Mouse (Mus musculus) adrenal gland, postnatal 14 days (tissue): ENCODE measurements around the gene Noct. TPM values are rescaled to one million over a fixed set of nuclear protein-coding genes. Genes with fewer than 3 reads are reported as not detected.
"Not testable (repeated sequence)": the region's sequence is repeated elsewhere in the genome, so short reads cannot be mapped to it uniquely, and the experiment has no call there.

Source experiments
- DNase-seq: peaks from one replicate; pipeline ENCODE4 v3.0.0; 2021; ENCODE audit warnings: mixed read lengths
- total RNA-seq: library from RNA; stranded (reverse); gene quantifications from 2 replicates; pipeline ENCODE4 v1.2.3, GENCODE M21; 2021

Gene Noct
- total RNA-seq, 1 experiment from 2014 or later = 44.7 TPM

- DNase-seq = no peak
Measured at GRCm38 (mm10) chr3:51204897-51205296, 19.4 kb upstream of the Noct start.

DNA sequence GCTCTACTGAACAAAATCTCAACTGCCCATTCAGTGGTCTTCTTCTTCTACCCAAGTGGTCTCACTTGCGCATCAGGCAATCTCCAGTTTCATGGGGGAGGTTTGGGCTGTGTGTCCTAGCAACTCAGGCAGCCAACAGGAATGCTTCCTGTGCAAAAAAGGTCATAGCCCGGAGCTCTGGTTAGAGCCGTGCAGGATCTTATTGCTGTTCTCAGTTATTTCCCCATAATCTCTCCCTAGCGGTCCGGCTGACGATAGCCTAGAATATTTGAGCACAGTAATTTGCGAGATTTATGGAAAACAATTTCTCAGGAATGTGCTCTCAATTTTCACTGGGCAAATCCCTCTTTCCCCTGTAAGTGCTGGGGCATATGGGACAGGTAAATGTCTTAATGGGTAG lies 17.7 kb upstream of the Noct start:
- DNase-seq = no peak

GRCm38 (mm10) chr3:51208633-51209032 lies 15.6 kb upstream of the Noct start:
- no peak for DNase-seq

DNA sequence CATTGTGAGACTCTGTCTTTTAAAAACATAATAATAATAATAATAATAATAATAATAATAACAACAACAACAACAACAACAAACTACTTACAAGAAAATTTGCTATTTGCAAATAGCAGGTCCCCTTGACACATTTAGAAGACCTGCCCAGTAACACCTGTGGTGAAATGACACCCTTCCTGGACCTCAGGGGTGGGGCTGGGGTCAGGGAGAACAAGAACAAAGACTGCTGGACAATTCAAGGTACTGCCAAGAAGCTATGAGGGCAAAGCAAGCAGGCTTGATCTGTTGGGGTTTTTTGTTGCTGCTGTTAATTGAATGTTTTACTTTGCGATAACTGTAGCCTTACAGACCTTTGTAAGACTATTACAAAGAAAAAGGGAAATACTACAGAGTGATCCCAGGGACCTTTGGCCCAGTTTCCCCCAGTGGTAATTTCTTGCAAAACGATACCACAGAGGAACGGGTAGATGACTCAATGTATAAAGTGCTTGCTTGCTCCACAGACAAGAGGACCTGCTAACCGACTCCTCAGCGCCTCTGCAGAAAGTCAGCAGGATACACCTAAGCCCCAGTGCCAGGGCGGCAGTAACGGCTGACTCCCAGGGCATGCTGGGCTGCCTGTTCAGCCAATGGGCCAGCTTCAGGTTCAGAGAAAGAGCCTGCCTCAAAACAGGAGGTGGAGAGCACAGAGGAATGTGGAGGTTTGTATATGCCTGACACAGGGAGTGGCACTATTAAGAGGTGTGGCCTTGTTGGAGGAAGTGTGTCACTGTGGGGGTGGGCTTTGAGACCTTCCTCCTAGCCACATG lies 14.5 kb upstream of the Noct start:
- DNase-seq = peak; percentile 38

DNA sequence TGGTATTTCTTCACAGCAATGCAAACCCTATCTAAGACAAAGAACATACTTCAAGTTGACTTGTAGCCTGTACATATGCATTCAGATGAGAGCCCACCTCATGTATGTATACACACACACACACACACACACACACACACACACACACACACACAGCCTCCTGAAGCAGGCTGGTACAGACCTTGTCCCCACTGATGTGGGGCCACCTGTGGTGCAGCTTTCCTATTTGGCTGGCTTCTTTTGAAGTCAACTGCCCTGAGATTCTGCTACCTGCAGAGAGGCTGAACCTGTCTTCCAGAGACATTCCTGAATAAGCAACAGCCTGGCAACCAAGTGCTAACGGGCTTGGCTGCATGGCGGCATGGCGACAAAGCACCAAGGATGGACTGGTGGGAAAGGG lies 13.8 kb upstream of the Noct start:
- no peak for DNase-seq

DNA sequence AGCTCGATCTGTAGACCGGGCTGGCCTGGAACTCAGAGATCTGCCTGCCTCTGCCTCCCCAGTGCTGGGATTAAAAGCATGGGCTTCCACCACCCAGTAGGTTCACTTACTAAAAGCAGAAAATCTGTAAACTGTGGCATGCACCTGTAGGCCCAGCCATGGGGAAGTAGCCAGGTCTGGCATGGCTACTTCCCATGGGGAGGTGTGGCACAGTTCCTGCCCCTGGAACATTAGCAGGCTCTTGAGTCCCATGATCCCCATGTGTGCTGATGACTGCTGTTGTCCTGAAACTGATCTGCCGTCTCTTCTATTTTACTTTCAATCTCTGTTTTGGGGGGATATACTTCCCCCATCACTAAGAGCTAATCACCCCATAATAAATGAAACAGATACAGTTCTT lies 11.1 kb upstream of the Noct start:
- DNase-seq = peak; percentile 55

DNA sequence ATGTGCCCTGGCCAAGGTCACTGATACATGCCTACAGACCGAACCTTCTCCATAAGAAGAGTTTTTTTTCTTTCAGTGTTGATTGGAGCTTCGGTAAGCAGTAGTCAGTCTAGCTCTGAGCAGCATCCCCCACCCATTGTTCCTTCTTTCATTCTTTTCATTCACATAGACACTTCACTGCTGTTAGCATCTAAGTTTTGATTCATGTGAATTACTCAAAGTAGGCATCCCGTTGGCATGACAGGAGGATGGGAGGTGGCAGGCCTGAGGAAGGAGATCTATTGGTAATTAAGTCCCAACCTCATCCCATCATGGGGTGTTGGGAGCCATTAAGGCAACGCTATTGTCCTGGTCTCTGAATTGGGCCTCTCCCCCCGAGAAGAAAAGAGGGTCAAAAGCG lies 8.6 kb upstream of the Noct start:
- no peak for DNase-seq

DNA sequence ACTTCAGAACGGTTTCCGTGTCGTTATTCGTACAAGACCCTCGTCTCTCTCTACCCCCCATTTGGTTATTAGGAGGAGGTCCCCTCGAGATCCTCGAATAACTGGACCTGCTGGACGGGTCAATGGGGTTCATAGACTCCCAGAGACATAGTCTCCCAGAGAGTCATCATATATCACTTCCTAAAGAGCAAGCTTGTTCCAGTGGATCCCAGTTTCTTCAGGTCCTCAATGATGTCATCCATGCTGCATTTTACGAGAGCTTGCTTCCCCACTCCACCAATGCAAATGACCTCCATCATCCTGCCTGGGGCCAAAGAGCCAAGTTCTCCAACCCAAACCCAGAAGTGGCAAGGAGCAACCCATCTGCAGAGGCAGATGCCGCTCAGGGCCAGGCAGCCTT lies 7.9 kb upstream of the Noct start:
- not testable (repeated sequence) for DNase-seq

GRCm38 (mm10) chr3:51218385-51218784 lies 5.9 kb upstream of the Noct start:
- DNase-seq = not testable (repeated sequence)

DNA sequence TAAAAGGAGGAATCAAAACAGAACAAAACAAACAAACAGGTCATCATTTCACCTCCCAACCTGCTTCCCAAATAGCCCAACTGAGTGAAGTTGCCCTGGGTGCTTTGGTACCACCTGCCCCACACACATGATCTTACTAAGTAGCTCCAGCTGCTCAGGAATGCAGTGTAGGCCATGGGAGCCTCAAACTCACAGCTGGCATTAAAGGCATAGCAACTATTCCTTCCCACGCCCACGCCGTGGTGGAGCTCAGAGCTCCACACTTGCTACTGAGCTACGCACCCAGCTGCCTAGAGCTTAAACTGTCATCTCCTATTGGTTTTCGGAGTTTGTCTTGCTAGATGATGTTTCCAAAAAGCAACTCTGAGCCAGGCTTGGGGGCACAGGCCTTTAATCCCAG lies 5.0 kb upstream of the Noct start:
- no peak for DNase-seq

GRCm38 (mm10) chr3:51220846-51221245 lies 3.4 kb upstream of the Noct start:
- DNase-seq = no peak

GRCm38 (mm10) chr3:51221847-51222246 lies 2.4 kb upstream of the Noct start:
- DNase-seq = no peak

GRCm38 (mm10) chr3:51222302-51222701 lies 1.9 kb upstream of the Noct start:
- no peak for DNase-seq

- DNase-seq = peak; percentile 27
Measured at GRCm38 (mm10) chr3:51222834-51223460, 1.3 kb upstream of the Noct start.

DNA sequence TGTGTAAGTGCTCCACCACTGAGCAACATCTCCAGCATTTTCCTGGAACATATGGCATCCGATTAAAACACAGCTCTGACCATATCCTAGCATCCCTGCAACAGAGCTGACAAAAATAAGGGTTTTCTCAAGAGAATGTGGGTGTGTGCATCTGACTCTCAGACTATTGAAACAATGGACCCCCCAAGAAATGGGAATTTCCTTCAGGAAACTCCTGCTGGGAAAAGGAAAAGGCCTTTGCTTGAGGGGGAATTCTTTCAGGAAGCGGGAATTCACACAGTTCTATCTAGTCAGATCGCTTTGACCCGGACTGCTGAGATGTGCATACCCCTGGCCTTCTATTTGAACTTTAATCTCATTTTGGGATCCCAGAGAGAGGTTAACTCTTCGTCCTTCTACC lies 691 bp upstream of the Noct start:
- no peak for DNase-seq

DNA sequence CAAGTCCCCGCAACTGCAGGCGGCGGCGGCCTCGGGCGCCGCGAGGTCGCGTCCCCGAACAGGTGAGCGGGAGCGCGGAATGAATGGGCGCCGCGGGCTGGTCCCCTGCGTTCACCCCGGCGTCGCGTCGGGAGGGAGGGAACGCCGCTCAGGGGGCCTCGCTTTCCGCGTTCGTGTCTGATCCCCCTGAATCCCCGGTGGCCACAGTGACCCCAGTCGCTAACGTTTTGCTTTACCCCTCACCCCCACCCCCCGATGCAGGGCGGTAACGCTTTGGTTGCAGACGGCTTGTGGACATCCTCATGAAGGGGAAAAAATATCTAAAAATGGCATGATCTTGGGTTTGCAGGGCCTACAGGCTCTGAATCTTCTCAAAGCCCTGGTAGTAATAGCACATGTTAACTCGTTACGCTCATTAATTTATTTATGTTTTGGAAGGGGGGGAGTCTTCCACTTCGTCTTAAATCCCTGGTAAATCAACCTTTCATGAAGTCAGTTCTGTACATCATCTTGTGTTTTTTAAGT lies 1.0 kb downstream of the Noct start:
- no peak for DNase-seq

DNA sequence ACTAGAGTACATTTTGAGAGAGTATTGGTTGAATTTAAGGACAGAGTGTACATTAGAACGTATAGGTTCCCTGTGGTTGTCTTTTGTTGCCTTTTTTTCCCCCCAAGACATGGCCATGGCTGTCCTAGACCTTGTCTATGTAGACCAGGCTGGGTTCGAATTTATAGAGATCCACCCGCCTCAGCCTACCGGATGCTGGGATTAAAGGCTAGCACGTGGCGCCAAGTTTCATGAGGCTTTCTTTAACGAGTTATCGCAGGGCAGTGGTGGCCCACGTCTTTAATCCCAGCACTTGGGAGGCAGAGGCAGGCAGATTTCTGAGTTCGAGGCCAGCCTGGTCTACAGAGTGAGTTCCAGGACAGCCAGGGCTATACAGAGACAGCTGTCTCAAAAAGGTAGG lies 1.7 kb downstream of the Noct start:
- no peak for DNase-seq

- DNase-seq = no peak
Measured at GRCm38 (mm10) chr3:51226601-51227000, 2.4 kb downstream of the Noct start.

DNA sequence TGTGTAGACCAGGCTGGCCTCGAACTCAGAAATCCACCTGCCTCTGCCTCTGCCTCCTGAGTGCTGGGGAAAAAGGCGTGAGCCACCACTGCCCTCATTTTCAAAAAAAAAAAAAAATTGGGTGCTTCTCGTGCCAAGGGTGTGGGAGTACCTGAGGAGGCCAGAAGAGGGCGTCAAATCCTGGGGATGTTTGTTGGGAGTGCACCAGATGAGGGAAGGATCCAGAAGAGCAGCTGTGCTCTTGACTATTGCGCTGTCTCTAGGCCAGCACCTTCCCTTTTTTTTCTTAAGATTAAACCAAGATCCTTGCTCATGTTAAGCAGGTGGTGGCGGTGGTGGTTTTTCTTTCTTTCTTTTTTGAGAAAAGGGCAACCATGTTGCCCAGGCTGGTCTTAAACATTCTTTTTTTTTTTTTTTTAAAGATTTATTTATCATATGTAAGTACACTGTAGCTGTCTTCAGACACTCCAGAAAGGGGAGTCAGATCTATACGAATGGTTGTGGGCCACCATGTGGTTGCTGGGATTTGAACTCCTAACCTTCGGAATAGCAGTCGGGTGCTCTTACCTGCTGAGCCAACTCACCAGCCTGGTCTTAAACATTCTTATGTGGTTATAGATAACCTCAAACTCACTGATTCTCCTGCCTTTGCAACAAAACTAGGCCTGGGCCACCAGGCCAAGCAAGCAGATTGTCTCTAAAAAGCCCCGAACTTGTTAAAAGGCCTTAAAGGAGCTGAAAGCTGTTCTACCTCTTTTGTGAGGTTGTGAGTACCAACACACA lies 4.0 kb downstream of the Noct start:
- peak; percentile 82 for DNase-seq

DNA sequence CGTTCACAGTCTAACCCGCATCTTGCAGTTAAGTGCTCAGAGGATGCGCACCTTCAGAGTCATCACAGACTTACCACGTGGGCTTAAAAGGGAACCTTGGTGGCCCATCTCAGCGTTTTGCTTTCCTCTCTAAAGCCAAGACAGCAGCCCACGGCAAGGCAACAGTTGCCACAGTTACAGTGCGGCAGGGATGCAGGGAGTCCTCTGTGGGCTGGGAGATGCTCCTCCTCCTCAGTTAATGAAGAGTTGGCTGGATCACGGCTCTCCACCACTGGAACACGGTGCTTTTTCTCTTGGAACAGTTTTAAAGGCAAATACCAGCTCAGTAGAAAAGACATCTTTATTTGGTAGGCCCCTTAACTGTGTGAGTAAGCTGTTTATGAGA lies 4.6 kb downstream of the Noct start:
- no peak for DNase-seq

DNA sequence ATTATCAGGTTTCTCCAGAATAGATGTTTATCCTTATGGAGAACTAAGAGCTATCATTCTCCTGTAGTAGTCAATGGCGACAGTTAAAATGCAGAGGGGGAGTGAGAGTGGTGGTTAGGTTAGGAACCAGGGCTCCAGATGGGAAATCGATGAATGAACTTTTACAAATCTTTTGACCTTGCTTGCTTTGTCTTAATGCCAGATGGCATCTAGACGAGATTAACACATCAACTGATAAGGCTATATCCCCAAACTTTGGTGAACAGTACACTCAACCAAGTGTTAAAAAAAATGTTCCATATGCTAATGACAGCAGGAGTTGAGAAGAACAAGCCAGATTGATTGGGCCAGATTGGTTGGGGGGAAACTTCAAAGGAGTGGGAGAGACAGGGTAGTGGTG lies 5.0 kb downstream of the Noct start:
- DNase-seq = no peak

GRCm38 (mm10) chr3:51230146-51230835 lies 6.0 kb downstream of the Noct start:
- no peak for DNase-seq
